In the genomic region with DNA sequence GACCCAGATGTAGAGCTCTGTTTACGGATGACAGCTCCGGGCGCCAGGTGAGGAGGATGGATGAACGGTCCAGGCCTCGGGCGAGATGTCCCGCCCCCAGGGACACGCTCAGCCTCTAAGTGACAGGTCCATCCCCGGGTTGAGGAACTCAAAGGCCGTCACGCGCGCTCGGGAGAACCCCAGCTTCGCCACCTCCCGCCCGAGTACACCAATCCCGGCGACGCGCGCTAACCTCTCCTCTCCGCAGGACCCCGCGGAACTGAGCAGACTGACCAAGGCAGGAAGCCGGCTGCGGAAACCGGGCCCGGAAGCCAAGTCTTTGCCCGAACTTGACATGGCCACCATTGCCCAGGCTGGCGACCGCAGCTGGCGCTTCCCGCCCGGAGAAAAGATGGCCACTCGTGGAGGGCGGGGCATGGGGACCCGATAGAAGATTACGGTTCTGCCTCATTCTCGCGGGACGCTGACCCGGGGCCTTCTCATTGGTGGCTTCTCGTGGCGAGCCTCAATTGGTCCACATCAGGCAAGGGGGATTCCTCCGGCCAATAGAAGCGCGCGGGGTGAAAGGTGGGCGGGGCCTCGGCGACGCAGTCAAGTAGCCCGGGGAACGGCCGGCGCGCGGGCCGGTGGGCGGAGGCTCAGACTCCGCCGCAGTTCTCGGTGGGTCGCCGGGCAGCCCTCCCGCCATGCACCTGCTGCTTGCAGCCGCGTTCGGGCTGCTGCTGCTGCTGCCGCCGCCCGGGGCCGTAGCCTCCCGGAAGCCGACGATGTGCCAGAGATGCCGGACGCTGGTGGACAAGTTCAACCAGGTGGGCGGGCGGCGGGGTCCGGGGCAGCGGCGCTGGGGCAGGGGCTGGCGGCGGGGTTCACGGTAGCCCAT, we compare ENCODE assay signal across 8 mouse cellular contexts. TPM values are rescaled to one million over a fixed set of nuclear protein-coding genes. Genes with fewer than 3 reads are reported as not detected.
DNase-seq lines count a peak whose midpoint lies in the region; ATAC-seq lines count a peak whose summit lies in the region.

TSS of gene Alg12 (minus strand) at position 293 of the 880 bp plus-strand sequence.
TSS of gene Creld2 (plus strand) at position 621 of the 880 bp plus-strand sequence.

- peak; percentile 98 for ATAC-seq in hindbrain, embryonic 11.5 days (ENCODE audit: low FRiP score)

- WGBS in hindbrain, embryonic 11.5 days, result under 1% methylated on average over 80 of the region's 88 CpGs

- H3K9me3 ChIP-seq in hindbrain, embryonic 11.5 days (ENCODE audit: control insufficient read depth, low read length), result no peaks in the 10 kb centered on the region

- peak within 1 kb of the TSS; percentile 91 for H3K4me2 ChIP-seq in hindbrain, embryonic 11.5 days (replicated peaks; ENCODE audit: low read depth, low read length)

- no peaks in the 10 kb centered on the region for H3K27me3 ChIP-seq in hindbrain, embryonic 11.5 days (ENCODE audit: control insufficient read depth, insufficient read depth, low read length)

- peak within 1 kb of the TSS; percentile 88 for H3K4me3 ChIP-seq in hindbrain, embryonic 11.5 days (ENCODE audit: low read depth, low read length)

- H3K9ac ChIP-seq in hindbrain, embryonic 11.5 days (ENCODE audit: low read depth, low read length), result peak within 1 kb of the TSS; percentile 81

- H3K27ac ChIP-seq in hindbrain, embryonic 11.5 days (ENCODE audit: low read depth, low read length), result peak within 1 kb of the TSS; percentile 68

- DNase-seq in Muller cell, postnatal 12 days (ENCODE audit: inconsistent ontology term), result peak; percentile 100
- DNase-seq in cerebellum, adult 9-11 months, result peak; percentile 100
- DNase-seq in frontal cortex, adult 2 months (ENCODE audit: extremely low spot score in 1 of 2, low spot score in 1 of 2), result peak; percentile 100
- DNase-seq in hindbrain, embryonic 11.5 days (ENCODE audit: low spot score), result peak; percentile 99
- DNase-seq in layer of hippocampus, postnatal 10 days (ENCODE audit: low spot score in 2 of 2), result peak; percentile 98 to 99
- peak; percentile 100 for DNase-seq in lung, postnatal 10 days
- DNase-seq in ovary, postnatal 36 days (ENCODE audit: low spot score), result peak; percentile 99
- DNase-seq in thymus, postnatal 25 days, result peak; percentile 99

- peaks cover 5% of the 10 kb centered on the region for H3K4me1 ChIP-seq in hindbrain, embryonic 11.5 days (replicated peaks; ENCODE audit: control insufficient read depth, insufficient read depth, low read length)

- H3K36me3 ChIP-seq in hindbrain, embryonic 11.5 days (ENCODE audit: control insufficient read depth, insufficient read depth, low read length), result peaks cover 6% of the 10 kb centered on the region; the same call in 1 of the 2 replicates

RNA-seq across cellular contexts. Expression of gene Alg12, which starts in this region (rescaled TPM):
- polyA plus RNA-seq in frontal cortex, adult 2 months (2012; rRNA removed), result 15.3 and 15.7 TPM in 2 replicates
- 10.6 and 11.5 TPM in 2 replicates for polyA plus RNA-seq in hindbrain, embryonic 11.5 days (2014; fragmentation: Nextera tagmentation; extraction: Ambion mirVana)
- total RNA-seq in layer of hippocampus, postnatal 10 days (2021), result 10 to 100 TPM in 1 of 2 experiments, 1 to 10 TPM in 1; 9.8 to 10.3 TPM

RNA-seq across cellular contexts. Expression of gene Creld2, which starts in this region (rescaled TPM):
- 24.1 and 31.2 TPM in 2 replicates for polyA plus RNA-seq in frontal cortex, adult 2 months (2012; rRNA removed)
- 85.3 and 89.5 TPM in 2 replicates for polyA plus RNA-seq in hindbrain, embryonic 11.5 days (2014; fragmentation: Nextera tagmentation; extraction: Ambion mirVana)
- 10 to 100 TPM; 19.8 to 20.5 TPM for total RNA-seq in layer of hippocampus, postnatal 10 days (2021)

Comparison
In these comparisons a context has a peak if more than half of its experiments do, and no peak if none do; other contexts are left out.
1. Peak in every context shown above with its lines: DNase-seq, ATAC-seq, H3K4me3 ChIP-seq and H3K27ac ChIP-seq.